ENCODE assay signal across 8 mouse cellular contexts in the genomic region with DNA sequence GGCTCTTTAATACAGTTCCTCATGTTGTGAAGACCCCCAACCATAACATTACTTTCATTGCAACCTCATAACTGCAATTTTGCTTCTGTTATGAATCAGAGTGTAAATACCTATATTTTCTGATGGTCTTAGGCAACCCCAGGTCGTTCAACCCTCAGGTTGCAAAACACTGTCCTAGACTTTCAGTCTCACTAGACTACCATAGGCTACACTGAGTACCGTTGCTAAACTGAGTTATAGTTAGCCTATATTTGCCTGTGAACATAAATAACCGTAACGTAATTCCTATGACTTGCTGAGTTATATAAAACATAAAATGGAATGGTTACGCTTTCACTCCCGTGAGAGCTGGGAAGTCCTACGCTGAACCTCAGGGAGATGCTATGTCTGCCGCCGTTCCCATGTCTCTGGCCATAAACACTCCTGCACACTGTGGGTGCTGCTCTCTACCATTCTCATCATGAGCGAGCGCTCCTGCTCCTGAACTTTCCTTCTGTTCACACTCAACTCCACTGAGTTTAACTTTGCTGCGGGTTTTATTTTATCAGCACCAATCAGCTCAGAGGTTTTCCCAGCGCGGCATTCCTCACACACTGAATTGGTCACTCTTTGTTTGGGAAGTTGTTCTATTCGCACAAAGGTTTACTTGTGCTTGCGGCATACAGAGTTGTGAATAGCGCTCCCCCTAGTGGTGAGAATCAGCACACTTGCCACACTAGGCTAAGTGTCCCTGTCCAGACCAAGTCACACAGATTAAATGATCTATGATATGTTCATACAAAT. TPM values are rescaled to one million over a fixed set of nuclear protein-coding genes. Genes with fewer than 3 reads are reported as not detected.
DNase-seq lines count a peak whose midpoint lies in the region; TF ChIP-seq lines count a peak whose summit lies in the region.

No protein-coding gene starts in this region.

- intact Hi-C loops in gastrocnemius, adult 2 months (cut with DNase I), result no loop called here

- H3K4me1 ChIP-seq in midbrain, embryonic 10.5 days, result peaks cover 5% of the 10 kb centered on the region

- DNase-seq in ovary, postnatal 36 days (ENCODE audit: low spot score), result peak; percentile 54
- DNase-seq in ovary, postnatal 10 days (ENCODE audit: low spot score), result no peak
- DNase-seq in cerebellum, postnatal 4 days (ENCODE audit: low spot score in 2 of 2), result peak; percentile 35 to 72
- peak; percentile 72 for DNase-seq in gastrocnemius, adult 2 months
- DNase-seq in induced T-regulatory cell, adult 2 months (ENCODE audit: low read depth), result peak; percentile 86
- peak; percentile 35 to 81 for DNase-seq in left cerebral cortex, adult 9 months (ENCODE audit: low spot score in 2 of 2)
- peak; percentile 80 for DNase-seq in midbrain, embryonic 10.5 days (ENCODE audit: low spot score)
- peak; percentile 21 to 65 for DNase-seq in spleen, adult 18-20 months

- no peaks in the 10 kb centered on the region for H3K9me3 ChIP-seq in midbrain, embryonic 10.5 days (replicated peaks)

- H3K27ac ChIP-seq in gastrocnemius, adult 2 months, result no peak overlapping the region; the same call in 1 of the 2 replicates
- H3K27ac ChIP-seq in midbrain, embryonic 10.5 days (replicated peaks), result peak overlapping the region; percentile 85

- 60% methylated on average over 17 of the region's 17 CpGs for WGBS in midbrain, embryonic 10.5 days

- peak overlapping the region; percentile 50 for H3K4me3 ChIP-seq in gastrocnemius, adult 2 months
- H3K4me3 ChIP-seq in midbrain, embryonic 10.5 days, result no peak overlapping the region

- peaks cover 75% of the 10 kb centered on the region for H3K36me3 ChIP-seq in midbrain, embryonic 10.5 days

- TF ChIP-seq CTCF in gastrocnemius, adult 2 months (IDR thresholded peaks at IDR 0.05), result peak; percentile 88

- no peaks in the 10 kb centered on the region for H3K27me3 ChIP-seq in midbrain, embryonic 10.5 days (ENCODE audit: low read depth, poor library complexity, severe bottlenecking)

RNA-seq across cellular contexts. Expression of a gene that starts 13.4 kb away (rescaled TPM):
- 1 to 10 TPM; 7.0 to 8.6 TPM for total RNA-seq in gastrocnemius, adult 2 months (2021)
- 19.2 and 20.2 TPM in 2 replicates for polyA plus RNA-seq in midbrain, embryonic 10.5 days (2016; fragmentation: Nextera tagmentation; extraction: Ambion mirVana)

RNA-seq across cellular contexts. Expression of a gene that starts 19.2 kb away (rescaled TPM):
- 10 to 100 TPM in 1 of 2 experiments, 1 to 10 TPM in 1; 6.6 to 10.5 TPM for total RNA-seq in gastrocnemius, adult 2 months (2021)
- polyA plus RNA-seq in midbrain, embryonic 10.5 days (2016; fragmentation: Nextera tagmentation; extraction: Ambion mirVana), result 5.8 and 6.3 TPM in 2 replicates
